Mouse (Mus musculus) embryonic fibroblast, embryonic 13.5 days (primary cell): ENCODE data around the gene Capn3.

Source experiments
- CTCF ChIP-seq: IDR thresholded peaks from 2 replicates; pipeline ENCODE4 v1.5.1; 2011; ENCODE audit warnings: mild to moderate bottlenecking, control low read depth, low read length, moderate library complexity, borderline replicate concordance; ENCODE audit not compliant: insufficient read depth
- POLR2A ChIP-seq: IDR thresholded peaks from 2 replicates; pipeline ENCODE4 v1.6.1; 2011; ENCODE audit warnings: low read depth, mild to moderate bottlenecking, control low read depth, low read length, moderate library complexity

- TF ChIP-seq POLR2A = no peak
- TF ChIP-seq CTCF = no peak
These were observed 8.3 kb downstream of the Capn3 start for GRCm38 (mm10) chr2:120464091-120464490.
